Mouse (Mus musculus) WW6 (cell line): Measurements from ENCODE around the gene Pde4c.

Experiments used
- DNase-seq: peaks from one replicate; pipeline ENCODE4 v3.0.0-alpha.2; 2013; ENCODE audit warnings: low read depth, low spot score

Gene Pde4c

DNA sequence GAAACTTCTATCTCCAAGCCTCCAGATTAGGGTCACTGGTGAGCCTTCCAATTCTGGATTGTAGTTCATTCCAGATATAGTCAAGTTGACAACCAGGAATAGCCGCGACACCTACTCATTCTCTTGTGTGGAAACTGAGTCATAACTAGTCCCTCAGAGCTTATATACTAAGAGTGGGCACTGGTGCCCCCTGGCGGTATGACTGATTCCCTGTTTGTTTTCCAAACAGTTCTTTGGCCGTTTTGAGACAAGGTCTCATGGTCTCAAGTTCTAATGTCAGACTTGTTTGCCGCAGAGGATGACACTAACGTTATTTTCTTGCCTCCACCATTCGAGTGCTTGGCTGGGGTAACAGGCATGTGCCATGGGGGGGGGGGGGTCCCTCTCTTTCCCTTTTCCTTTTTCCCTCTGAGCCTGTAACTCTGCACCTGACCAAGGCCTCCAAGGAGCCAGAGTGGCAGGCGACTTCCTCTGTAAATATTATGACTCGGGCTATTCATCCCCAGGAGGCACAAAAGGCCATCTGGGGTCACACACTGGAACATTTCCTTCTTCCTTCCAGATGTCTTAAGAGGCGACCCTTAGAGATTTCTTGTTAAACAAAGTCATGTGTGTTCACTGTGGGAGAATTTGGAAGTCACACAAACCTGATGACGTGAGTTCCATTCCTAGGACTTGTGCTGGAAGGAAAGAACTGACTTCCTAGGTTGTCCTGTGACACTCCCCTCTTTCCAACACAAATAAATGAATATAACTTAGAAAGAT is 28.7 kb downstream of the Pde4c start:
- DNase-seq: no peak

DNA sequence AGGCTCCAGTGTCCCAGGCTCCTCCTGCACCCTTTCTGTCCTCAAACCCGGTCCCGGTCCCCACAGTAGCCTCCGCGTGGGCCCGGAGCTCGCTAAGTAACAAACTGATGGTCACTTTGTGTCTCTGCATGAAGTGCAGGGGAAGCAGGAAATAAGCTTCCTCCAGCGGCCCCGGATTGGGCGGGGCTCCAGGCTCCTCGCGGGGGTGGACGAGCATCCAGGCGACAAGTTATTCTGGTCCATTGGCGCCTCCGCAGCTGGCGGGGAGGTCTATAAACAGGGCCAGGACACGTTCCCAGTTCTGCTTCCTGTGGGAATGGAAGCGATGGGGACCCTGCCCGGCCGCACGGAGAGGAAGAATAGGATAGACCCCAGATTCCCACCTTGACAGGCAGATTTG is 29.6 kb downstream of the Pde4c start:
- DNase-seq: no peak

DNA sequence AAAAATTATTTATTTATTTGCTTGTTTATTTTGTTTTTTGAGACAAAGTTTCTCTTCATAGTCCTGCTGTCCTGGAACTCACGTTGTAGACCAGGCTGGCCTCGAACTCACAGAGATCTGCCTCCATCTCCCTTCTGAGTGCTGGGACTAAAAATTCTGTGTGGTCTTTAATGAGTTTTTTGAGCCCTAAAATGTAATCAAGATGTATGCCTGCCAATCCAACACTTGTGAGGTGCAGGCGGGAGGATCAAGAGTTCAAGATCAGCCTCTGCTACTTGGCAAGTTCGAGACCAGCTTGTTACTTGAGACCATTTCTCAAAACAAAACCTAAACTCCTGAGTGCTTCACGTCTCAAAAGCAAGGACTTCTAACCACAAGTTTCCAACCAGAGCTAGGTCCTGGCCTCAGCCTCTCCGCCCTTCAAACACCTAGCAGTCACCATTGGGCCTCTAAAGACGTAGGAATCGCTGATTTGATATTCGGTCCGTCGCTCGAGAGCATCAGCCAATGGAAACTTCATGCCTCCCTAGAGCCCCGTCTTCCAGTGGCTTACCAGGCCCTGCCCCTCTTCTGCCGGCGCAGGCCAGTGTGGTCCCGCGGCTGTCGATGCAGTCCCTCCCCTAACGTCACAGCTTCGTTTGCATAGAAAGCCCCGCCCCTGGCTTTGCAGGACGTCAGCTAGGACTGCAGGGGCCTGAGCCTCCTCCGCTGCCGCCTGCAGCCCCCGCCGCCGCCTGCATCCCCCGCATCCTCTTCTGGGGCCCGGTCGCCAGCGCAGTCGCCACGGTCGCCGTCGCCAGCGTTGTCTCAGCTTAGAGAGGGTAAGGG is 30.7 kb downstream of the Pde4c start, which contains the start of gene Rab3a:
Rab3a (plus strand) TSS at position 637 of the 828 bp plus-strand sequence.
- peak; percentile 98 for DNase-seq

DNA sequence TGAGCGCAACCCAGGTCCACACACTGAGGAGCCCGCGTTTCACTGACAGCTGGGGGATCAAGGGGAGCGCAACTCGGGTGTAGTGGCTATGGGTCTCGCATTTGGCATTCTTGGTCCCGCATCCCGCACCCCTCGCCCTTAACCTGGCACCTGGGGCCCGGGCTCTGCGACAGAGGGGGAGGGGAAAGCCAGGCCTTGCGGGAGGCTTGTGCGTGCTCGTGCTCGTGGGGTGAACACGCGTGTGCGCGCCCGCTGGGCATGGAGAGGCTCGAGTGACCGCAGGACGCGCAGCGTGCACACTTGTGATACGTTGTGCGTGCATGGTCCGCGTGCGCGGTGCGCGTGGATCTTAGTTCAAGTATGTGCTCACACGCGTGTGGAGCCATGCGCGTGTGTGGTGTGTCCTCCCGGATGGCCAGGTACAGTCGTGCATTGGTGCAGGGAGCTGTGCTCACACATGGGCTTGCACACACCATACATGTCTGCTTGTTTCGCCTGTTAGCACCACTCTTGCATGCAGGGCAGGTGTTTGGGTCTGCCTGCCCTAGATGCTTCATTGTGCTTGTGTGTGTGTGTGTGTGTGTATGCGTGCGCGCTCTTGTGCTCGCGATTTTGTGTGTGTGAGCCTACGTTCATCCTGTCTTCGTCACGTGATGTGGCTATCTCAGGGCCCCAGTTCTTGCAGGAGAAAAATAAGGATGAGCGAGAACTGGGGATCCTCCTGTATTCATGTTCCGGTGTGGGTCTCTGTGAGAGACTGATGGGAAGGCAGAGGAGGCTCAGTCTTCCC is 31.5 kb downstream of the Pde4c start:
- DNase-seq: no peak

DNA sequence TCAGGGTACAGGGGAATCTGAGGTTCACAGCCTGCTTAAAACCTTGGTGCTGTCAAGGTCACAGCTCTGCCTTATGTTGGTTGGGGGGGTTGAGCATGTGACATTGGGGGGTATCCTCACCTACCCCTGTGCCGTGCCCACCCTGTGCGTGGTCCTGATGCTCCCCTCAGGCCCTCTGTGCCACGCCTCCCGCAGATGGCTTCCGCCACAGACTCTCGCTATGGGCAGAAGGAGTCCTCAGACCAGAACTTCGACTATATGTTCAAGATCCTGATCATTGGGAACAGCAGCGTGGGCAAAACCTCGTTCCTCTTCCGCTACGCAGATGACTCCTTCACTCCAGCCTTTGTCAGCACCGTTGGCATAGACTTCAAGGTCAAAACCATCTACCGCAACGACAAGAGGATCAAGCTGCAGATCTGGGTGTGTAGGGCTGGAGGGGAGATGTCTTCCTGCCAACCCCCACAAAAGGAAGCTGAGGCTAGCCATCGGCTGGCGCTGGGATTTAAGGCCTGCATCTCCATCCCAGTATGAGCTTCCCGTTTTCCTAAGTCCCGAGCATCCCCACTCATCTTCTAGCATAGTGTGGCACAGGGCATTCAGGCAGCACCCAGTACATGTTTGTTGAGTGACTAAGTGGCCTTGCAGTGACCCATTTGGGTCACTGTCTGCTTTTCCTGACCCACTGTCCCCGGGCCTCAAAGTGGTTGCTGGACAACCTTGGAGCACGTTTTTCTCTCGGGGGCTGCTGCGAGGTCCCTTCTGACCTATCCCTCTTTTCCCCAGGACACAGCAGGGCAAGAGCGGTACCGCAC is 32.3 kb downstream of the Pde4c start:
- DNase-seq: no peak

DNA sequence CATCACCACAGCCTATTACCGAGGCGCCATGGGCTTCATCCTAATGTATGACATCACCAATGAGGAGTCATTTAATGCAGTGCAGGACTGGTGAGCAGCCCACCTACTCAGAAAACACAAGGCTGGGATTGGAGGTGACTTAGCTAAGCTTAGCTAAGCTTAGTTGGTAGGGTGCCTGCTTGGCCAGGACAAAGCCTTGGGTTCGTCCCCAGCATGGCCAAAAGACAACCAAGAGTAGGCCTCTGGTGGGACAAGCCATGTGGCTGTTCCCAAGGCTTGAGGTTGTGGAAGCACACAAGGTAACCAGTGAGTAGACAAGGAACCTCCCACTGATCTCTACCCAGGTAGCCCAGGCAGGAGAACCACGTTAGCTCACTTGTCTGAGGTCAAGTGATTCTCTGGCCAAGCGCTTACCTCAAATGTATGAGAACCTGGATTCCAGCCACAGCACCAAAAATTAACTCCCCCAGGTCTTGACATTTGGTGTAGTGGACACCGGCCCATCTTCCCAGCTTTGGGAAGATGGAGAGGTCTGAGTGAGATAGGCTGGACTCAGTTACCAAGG is 33.0 kb downstream of the Pde4c start:
- no peak for DNase-seq

DNA sequence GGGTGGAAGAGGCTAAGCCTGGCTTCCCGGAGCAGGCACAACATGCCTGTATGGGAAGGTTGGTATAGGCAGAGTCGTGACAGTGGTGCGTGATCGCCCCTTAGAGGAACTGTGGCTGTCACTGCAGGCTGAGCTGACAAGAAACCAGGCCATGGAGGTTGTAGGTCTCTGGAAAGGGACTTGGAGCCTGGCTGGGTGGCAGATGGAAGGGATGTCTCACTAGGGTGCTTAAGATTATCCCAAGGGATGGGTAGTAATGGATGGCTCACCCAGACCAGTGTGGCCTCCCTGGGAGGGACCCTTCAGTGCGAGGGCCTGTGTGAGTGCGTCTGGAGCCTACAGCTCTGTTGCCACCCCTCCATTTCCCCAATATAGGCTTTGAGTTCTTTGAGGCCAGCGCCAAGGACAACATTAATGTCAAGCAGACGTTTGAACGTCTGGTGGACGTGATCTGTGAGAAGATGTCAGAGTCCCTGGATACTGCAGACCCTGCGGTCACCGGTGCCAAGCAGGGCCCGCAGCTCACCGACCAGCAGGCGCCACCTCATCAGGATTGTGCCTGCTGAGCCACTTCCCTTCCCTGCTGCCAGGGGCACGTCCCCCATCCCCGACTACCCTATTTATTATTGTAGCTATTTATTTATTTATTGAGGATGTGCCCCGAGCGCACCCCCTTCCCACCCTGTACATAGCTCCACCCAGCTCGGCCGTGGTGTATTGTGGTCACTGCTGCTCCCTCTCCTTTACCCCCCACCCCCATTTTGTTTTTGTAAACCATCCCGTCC is 34.2 kb downstream of the Pde4c start:
- DNase-seq: no peak

DNA sequence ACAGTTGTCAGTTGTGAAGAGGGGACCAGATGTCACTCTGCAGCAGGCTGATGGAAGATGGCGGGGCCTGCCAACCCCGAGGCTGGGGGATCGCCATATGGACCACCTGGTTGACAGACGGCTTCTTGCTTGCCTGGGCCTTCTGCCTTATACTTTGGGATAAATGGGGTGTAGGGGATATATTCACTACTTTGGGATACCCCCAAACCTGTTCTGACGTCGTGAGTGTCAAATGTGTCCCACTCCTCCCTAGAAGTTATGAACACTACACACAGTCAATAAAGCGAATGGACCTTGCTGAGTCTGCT is 34.7 kb downstream of the Pde4c start:
- no peak for DNase-seq

DNA sequence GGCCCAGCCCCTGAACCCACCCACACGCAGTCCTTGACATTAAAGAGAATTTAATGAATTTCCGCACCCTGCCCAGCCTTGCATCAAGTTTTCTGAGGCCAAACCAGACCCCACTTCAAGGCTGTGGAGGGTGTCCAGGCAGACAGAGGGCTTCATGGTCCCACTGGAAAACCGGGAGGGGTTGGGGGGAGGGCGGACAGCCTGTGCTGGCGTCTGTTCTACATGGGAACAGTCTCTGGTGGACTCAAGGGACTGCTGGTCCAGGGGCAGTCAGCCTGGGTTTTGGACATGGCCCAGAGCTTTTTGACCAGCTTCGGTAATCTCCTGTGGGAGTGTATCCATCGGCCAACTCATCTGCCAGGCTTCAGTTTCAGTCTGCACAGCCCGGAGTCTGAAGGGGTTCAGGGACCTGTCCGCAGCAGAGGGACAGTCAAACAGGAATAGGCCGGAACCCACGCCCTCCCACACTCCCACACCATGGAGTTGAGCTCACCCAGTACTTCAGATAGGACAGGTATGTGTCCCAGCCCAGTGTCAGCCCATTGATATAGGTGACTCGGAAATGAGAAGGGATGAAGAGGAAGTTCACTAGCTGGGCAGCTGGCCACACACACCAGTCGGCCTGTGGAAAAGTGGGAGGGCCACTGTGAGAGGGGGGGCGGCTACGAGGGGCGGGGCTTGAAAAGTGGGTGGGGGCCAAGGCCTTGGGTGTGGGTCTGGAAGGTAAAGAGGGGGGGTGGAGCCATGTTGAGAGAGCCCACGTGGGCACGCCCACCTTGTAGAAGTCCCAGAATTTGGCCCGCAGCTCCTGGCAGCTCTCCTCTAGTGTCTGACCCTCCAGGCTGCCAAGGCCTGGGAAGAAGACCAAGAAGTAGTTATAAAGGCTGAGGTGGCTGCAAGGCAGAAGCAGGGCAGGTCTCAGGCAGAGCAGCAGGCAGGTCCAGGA is 35.4 kb downstream of the Pde4c start:
- no peak for DNase-seq

DNA sequence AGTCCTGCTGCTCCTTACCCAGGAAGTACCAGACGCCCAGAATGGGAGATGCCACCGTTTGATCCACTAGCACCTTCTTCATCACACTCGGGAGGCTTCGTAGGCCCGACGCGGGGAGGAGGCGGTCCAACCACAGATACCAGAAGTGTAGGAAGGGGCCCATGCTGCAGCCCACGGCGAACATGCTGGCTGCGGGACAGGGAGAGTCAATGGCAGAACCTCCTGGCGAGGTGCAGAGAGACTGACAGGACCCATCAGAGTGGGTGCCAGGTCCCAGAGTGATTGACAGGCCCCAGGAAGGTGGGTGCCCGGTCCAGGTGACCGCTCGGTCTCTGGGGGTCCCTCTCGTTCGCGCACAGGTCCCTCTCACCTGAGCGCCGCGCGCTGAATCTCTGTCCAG is 36.8 kb downstream of the Pde4c start:
- no peak for DNase-seq

DNA sequence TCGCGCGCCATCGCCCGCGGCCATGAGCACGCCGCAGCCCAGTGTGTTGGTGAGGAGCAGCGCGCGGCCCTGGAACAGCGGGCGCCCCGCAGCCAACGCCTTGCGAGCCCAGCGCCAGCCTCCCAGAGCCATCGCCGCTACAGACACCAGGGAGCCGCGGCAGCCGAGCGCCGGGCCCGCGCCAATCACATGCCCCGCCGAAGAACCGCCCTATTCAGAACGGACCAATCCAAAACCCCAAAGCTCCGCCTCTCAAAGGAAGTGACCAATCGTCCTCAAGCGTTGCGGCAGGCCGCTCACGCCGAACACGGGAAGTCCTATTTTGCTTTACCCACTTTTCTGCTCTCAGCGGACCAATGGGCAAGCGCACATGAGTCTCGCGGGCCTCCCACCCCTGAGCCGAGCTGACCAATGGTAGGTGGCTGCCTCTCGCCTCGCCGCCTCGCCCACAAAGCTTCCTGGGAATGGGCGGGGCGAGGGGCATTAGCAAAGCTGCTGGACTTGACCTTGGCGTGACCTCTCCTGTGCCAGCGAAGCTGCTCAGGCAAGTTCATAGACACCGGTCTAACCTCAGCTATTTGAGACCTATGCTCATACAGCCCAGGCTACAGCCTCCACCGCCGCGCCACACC is 37.4 kb downstream of the Pde4c start, which contains the start of gene Mpv17l2:
Mpv17l2 (minus strand) TSS at position 172 of the 632 bp plus-strand sequence.
- peak; percentile 99 for DNase-seq

DNA sequence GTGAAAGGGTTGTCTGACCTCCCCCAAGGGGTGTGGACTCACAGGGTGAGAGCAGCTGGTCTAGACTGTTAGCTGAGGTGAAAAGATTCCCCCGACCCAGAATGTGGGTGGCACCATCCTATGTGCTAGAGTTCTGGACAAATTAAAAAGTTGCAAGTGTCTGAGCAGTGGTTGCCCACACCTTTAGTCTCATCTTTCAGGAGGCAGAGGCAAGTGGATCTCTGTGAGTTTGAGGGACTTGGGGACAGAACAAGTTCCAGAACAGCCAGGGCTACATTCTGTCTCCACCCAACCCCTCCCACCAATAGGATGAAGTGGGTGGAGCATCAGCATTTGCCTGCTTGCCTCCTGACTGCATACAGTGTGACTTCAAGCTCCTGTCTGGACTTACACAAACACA is 38.6 kb downstream of the Pde4c start:
- no peak for DNase-seq

DNA sequence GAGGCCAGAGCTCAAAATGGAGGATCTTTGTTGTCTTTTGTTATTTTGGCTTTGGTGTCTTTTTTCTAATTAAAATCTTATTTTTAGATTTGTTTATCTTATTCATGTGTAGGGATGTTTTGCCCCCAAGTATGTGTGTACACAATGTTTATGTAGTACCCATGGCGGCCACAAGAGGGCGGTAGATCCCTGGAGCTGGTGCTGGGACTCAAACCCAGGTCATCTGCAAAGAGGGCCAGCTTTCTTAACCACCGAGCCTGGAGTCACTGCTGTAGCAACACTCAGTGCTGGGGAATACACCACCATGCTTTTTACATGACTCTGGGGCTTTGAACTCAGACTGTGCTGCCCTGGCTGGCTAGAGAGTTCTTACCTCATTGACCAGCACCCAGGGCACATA is 39.8 kb downstream of the Pde4c start:
- no peak for DNase-seq

DNA sequence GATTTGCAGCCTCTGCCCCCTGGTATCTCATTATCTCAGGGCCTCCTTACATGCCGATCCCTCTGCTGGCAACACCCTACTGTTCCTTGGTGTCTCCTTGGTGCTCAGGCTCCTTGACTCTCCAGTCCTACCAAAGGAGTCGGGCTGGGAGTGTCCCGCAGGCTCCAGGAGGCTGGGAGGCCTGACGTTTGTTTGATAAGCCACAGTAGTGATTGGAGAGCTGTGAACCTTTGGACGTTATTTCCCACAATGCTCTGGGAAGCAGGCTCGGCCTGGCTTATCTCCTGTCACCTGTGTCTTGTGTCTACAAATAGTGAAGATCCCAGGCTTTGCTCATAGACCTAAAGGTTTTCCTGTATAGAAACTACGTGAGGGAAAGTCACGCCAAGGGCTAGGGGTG is 40.5 kb downstream of the Pde4c start:
- DNase-seq: no peak

DNA sequence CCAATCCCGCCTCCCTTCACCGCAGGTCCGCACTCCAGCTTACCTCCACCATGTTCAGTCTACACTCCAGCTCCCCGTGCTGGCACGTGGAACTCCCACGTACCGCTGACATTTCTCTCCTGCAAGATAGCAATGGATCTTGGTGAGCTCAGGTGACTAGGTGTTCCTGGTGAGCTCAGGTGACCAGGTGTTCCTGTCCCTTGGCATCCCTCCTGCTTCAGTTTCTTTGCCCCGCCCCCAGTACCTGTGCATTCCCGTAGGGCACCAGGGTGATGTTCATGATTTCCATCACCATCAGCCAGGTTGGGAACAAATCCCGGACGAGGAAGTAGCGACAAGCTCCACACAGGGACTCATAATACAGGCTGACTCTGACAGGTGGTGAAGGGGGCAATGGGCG is 41.2 kb downstream of the Pde4c start:
- no peak for DNase-seq

DNA sequence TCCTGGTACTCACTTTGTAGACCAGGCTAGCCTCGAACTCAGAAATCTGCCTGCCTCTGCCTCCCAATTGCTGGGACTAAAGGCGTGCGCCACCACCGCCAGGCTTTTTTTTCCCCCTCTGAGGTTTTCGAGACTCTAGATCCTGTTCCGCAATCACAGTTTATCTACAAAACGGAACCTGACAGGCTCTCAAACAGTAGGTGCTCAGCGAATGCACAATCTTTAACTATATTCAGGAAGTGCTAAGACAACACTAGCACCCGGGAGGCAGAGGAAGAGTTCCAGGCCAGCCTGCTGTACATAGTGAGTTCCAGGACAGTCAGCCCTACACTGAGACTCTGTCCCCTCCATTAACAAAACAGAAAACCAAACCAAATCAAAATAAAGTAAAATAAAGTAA is 41.8 kb downstream of the Pde4c start:
- no peak for DNase-seq

DNA sequence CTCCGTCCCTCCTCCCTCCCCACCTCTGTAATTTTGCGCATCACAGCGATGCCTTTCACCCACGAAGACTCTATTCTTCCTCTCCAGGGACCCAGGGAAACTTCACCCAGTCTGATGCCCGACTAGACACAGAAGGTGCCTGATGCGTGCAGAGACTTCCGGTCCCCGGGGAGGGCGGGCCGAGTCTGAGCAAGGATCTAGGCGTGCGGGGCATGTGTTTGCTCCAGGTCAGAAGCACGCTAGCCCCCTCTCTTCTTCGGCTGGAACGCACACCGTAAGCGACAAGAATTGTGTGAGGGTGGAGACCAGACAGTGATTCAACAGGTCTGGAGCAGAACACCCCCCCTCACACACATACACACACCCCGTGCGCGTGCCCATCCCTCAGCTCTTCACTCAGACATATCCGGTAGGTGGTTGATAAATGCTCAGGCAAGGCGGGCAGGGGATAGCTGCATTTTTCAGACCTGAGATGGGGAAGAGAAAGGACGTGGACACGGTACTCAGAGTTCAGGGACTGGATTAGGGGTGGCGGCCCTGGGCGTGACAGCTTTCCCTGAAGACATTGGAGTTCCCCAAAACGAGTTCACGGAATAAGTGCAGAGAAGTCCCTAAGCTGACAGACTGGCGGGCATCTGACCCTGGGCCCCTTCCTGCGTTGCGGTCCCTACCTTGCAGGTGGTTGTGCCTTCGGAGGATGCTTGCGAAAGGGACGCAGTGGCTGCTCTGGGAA is 42.5 kb downstream of the Pde4c start:
- DNase-seq: no peak
